Mouse (Mus musculus) cerebellum, adult 11-12 months (tissue): ENCODE data around the gene Wnt9b.
"Not testable (repeated sequence)": the region's sequence is repeated elsewhere in the genome, so short reads cannot be mapped to it uniquely, and the experiment has no call there.

ENCODE experiments used
- DNase-seq: peaks from one replicate; pipeline ENCODE4 v3.0.0; 2022

The Wnt9b gene

DNA sequence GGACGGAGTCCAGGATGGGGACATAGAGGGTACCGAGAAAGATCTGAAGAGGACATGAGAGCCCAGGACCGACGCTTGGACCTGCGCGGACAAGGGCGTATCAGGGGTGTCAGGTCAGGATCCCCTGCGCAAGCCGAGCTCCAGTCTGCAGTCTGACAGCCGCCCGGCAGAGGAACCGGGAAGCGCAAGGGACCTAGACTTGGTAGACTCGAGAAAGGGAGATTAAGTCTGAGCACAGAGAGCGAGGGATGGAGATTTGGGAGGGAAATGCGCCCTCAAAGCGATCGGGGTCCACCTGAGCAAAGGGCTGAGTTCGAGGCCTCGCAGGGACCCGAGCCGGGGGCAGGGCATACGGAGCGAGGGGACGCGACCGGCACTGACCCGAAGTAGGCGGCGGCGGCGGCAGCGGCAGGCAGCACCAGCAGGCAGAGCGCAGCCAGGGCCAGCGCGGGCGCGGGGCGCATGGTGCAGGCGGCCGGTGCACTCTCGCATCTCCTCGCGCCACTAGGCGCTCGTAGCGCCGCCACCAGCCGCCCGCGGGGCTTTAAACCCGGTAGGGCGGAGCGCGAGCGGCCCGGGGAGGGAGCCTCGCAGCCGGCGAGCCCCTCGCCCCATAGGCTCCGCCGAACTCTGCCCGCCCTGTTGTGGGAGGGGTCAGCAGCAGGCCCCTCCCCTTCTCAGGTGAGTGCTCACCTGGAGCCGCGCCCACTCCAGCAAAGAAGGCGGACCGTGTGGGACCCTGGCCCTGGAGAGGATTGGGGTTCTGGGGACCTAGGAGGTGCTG lies at the start of gene Wnt9b:
Gene Wnt9b (minus strand): TSS at position 516 of the 784 bp plus-strand sequence.
- no peak for DNase-seq

- peak; percentile 36 for DNase-seq
These were observed 40.3 kb upstream of the Wnt9b start for GRCm38 (mm10) chr11:103789951-103790350.

- no peak for DNase-seq
These were observed 30.5 kb upstream of the Wnt9b start for GRCm38 (mm10) chr11:103780152-103780551.

- DNase-seq = no peak
These were observed 24.6 kb upstream of the Wnt9b start for GRCm38 (mm10) chr11:103774228-103774530.

GRCm38 (mm10) chr11:103773387-103774227 lies 24.0 kb upstream of the Wnt9b start, which contains the start of gene Wnt3:
TSS of gene Wnt3 (plus strand) at chr11:103774150.
- peak; percentile 45 for DNase-seq

DNA sequence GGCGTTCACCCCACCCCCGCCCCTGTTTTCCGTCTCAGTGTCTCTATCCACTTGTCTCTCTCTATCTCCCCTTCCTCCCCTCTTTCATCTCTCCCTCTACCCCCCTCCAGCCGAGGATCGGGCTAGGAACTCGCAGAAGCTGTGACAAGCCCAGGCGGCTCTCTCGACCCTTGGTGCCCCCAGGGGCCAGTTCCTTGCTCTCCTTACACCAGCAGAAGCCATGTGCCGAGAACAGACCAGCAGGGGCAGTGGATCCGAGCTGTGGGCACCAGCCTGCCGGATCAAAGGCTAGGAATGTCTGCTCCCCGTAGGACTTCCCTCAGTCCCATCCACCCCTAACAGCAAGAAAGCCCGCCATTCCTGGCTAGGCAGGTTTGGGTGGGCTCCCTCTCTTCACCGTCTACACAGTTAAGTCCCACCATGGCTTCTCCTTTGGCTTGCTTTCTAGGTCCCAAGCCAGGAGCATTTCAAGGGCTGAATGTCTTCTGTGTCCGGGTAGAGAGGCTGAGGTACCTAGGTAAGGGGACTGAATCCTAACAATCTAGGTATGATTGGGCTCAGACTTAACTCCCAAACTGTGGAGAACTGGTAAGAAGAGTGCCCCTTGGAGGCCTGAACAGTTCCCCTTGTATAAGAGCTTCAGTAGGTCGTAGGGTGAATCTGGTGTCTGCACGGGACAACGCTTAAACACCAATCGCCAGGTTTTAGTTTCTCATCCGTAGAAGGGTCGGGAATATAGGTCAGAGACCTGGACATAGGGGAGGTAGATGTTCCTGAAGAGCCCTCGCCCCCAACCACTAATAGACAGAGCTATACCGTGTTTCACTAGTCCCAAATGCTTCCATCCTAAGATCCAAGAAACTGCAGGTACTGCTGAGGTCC lies 23.1 kb upstream of the Wnt9b start:
- DNase-seq = no peak

DNA sequence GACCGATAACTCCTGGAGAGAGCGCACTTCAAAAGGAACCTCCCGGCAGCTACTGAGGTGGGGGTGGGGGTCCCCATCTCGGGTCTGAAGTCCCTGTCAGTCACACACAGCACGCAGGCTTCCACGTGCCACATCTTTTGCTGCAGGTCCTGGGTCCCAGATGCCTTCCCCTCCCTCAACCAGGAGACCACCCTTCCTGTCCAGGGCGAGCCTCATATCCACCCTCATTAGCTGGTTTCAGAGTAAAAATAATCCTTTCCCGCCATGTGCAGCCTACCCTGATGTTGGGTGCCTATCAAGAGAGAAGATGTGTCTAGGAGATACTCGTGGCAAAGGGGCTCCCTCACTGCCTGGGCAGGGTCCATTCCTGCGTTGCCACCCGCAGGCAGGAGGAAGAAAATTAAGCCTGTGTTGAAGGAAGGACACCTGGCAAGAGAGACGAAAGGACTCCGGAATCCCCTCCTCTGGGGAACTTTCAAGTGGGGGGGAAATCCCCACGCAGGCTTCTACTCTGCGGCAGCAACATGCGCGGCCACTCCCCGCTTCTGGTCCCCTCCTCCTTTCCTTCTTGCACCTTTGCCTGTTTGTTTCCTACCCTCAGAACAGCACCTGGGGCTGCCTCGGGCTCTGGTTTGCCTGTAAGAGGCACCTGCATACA lies 21.7 kb upstream of the Wnt9b start:
- DNase-seq = no peak

- DNase-seq = no peak
These were observed 16.0 kb upstream of the Wnt9b start for GRCm38 (mm10) chr11:103765556-103766011.

- DNase-seq = no peak
These were observed 15.0 kb upstream of the Wnt9b start for GRCm38 (mm10) chr11:103764601-103765000.

- DNase-seq = no peak
These were observed 14.0 kb upstream of the Wnt9b start for GRCm38 (mm10) chr11:103763410-103764163.

GRCm38 (mm10) chr11:103760891-103761290 lies 11.3 kb upstream of the Wnt9b start:
- not testable (repeated sequence) for DNase-seq

GRCm38 (mm10) chr11:103760101-103760500 lies 10.5 kb upstream of the Wnt9b start:
- DNase-seq = no peak

DNA sequence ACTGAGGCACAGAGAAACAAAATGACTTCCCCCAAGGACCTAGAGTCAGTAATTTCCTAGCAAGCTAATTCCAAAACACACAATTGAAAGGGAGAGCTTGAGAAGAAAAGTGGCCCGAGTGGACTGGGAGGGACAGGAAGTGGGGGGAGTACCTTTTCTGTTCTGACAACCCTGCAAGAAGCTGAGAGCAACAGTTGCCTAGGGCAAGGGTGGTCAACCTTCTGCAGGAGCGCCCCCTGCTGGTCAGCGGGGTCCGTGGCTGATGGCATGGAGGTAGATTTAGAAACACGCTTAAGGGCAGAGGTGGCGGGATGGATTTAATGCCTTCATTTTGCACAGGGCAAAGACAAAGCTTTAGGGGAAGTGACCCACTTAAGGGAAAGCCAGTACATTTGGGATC lies 9.1 kb upstream of the Wnt9b start:
- no peak for DNase-seq

DNA sequence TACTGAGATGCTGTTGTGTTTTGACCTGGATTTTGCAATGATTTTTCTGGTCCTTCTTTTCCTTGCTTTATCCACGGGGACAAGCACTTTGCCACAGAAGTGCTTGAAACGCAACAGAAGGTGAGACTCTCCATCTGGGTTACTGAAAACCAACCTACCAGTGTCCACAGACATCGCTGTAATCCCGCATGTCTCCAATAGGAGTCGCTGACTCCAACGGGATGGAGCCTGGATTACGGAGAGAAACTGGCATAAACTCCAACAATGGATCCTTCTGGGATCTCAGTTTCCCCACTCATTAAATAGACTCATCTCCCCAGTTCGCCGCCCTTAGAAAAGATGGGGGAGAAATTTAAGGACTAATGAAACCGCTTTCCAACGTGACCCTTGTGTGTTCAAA lies 8.4 kb upstream of the Wnt9b start:
- DNase-seq = no peak

- DNase-seq = no peak
These were observed 991 bp upstream of the Wnt9b start for GRCm38 (mm10) chr11:103750612-103751011.

- DNase-seq = no peak
These were observed 14.4 kb downstream of the Wnt9b start for GRCm38 (mm10) chr11:103735046-103735781.

- no peak for DNase-seq
These were observed 15.1 kb downstream of the Wnt9b start for GRCm38 (mm10) chr11:103734411-103735045.

- no peak for DNase-seq
These were observed 15.7 kb downstream of the Wnt9b start for GRCm38 (mm10) chr11:103733961-103734360.

GRCm38 (mm10) chr11:103733069-103733468 lies 16.6 kb downstream of the Wnt9b start:
- no peak for DNase-seq

GRCm38 (mm10) chr11:103732306-103732705 lies 17.3 kb downstream of the Wnt9b start:
- no peak for DNase-seq
